ENCODE assay signal across 20 mouse cellular contexts in genomic region chr9:54702581-54702980, GRCm38 (mm10). TPM values are rescaled to one million over a fixed set of nuclear protein-coding genes. Genes with fewer than 3 reads are reported as not detected.
DNase-seq lines count a peak whose midpoint lies in the region; ATAC-seq lines count a peak whose summit lies in the region.
"Had no signal": no experiment of that assay in that cellular context is flagged by ENCODE, and none has a peak within 500 bp of the region (broad histone marks: within the 10 kb centered on the region; RNA-seq: fewer than 3 reads in every experiment).

No protein-coding gene starts in this region.

- intact Hi-C loops in heart, postnatal 14 days (cut with DNase I) = no loop called here

- peak overlapping the region; percentile 84 for H3K4me2 ChIP-seq in heart, embryonic 12.5 days
- H3K4me2 ChIP-seq in heart, embryonic 16.5 days (ENCODE audit: low read depth, low read length) = peak overlapping the region; percentile 92
- H3K4me2 ChIP-seq in liver, embryonic 15.5 days = peak overlapping the region; percentile 84
- H3K4me2 ChIP-seq: embryonic facial prominence, embryonic 13.5 days; hindbrain, embryonic 15.5 days; midbrain, embryonic 12.5 days had no signal

- peaks cover 71% of the 10 kb centered on the region for H3K36me3 ChIP-seq in erythroblast, embryonic 14.5 days (ENCODE audit: control insufficient read depth)
- H3K36me3 ChIP-seq in heart, embryonic 12.5 days = no peaks in the 10 kb centered on the region
- no peaks in the 10 kb centered on the region; the same call in 1 of the 2 replicates for H3K36me3 ChIP-seq in heart, embryonic 16.5 days (ENCODE audit: control insufficient read depth, insufficient read depth)
- peaks cover 18% of the 10 kb centered on the region for H3K36me3 ChIP-seq in liver, embryonic 15.5 days (replicated peaks)
- H3K36me3 ChIP-seq: embryonic facial prominence, embryonic 13.5 days; hindbrain, embryonic 15.5 days; midbrain, embryonic 12.5 days had no signal

- H3K4me3 ChIP-seq in erythroblast, embryonic 14.5 days (replicated peaks) = peak overlapping the region; percentile 88
- no peak overlapping the region for H3K4me3 ChIP-seq in heart, embryonic 12.5 days
- no peak overlapping the region for H3K4me3 ChIP-seq in heart, embryonic 16.5 days (ENCODE audit: low read length)
- H3K4me3 ChIP-seq in liver, embryonic 15.5 days (replicated peaks) = peak overlapping the region; percentile 85
- H3K4me3 ChIP-seq: embryonic facial prominence, embryonic 13.5 days; hindbrain, embryonic 15.5 days; midbrain, embryonic 12.5 days had no signal

- no peak for DNase-seq in heart, postnatal 14 days
- no peak for DNase-seq in right cerebral cortex, postnatal 4 days
- DNase-seq: adrenal gland, adult 8-10 months; cerebellum, adult 11-12 months; cerebellum, postnatal 10 days; gastrocnemius, postnatal 10 days; kidney, adult 8-10 months; kidney, postnatal 14 days; layer of hippocampus, postnatal 36 days had no signal

- no peak for ATAC-seq in erythroblast, adult 5-6 weeks (replicated peaks; ENCODE audit: low FRiP score, poor library complexity, severe bottlenecking)
- no peak for ATAC-seq in heart, embryonic 12.5 days (ENCODE audit: insufficient number of reproducible peaks, low FRiP score)
- ATAC-seq in heart, embryonic 16.5 days (replicated peaks; ENCODE audit: extremely low read depth, insufficient read depth, low FRiP score) = no peak
- ATAC-seq in liver, embryonic 15.5 days (ENCODE audit: insufficient read depth) = no peak
- no peak for ATAC-seq in monocyte, adult 5-6 weeks (replicated peaks; ENCODE audit: insufficient number of reproducible peaks, low FRiP score, low TSS enrichment, poor library complexity, severe bottlenecking)
- ATAC-seq: activated CD4-positive, CD25-positive, alpha-beta regulatory T cell, adult 4 months; forebrain, embryonic 14.5 days had no signal

- 84% methylated on average over 2 of the region's 2 CpGs for WGBS in heart, embryonic 12.5 days
- 74% methylated on average over 2 of the region's 2 CpGs for WGBS in heart, embryonic 16.5 days
- WGBS in liver, embryonic 15.5 days (ENCODE audit: insufficient replicate concordance) = 81% methylated on average over 2 of the region's 2 CpGs

- peak overlapping the region; percentile 80; the same call in 1 of the 2 replicates for H3K27ac ChIP-seq in heart, embryonic 12.5 days (ENCODE audit: poor library complexity, severe bottlenecking)
- peak overlapping the region; percentile 95 for H3K27ac ChIP-seq in heart, embryonic 16.5 days (ENCODE audit: low read length)
- peak overlapping the region; percentile 92 for H3K27ac ChIP-seq in liver, embryonic 15.5 days (replicated peaks)
- H3K27ac ChIP-seq: embryonic facial prominence, embryonic 13.5 days; hindbrain, embryonic 15.5 days; midbrain, embryonic 12.5 days had no signal

- H3K4me1 ChIP-seq in erythroblast, embryonic 14.5 days (ENCODE audit: control insufficient read depth) = peaks cover 91% of the 10 kb centered on the region
- peaks cover 57% of the 10 kb centered on the region for H3K4me1 ChIP-seq in heart, embryonic 12.5 days (replicated peaks)
- H3K4me1 ChIP-seq in heart, embryonic 16.5 days (ENCODE audit: control insufficient read depth, insufficient read depth, low read length) = peaks cover 44% of the 10 kb centered on the region
- peaks cover 86% of the 10 kb centered on the region for H3K4me1 ChIP-seq in liver, embryonic 15.5 days (replicated peaks)

- H3K9ac ChIP-seq in heart, embryonic 12.5 days = no peak overlapping the region
- no peak overlapping the region; the same call in 1 of the 2 replicates for H3K9ac ChIP-seq in heart, embryonic 16.5 days (ENCODE audit: low read length)
- peak overlapping the region; percentile 39; the same call in 1 of the 2 replicates for H3K9ac ChIP-seq in liver, embryonic 15.5 days
- H3K9ac ChIP-seq: embryonic facial prominence, embryonic 13.5 days; hindbrain, embryonic 15.5 days; midbrain, embryonic 12.5 days had no signal

- peaks cover 29% of the 10 kb centered on the region for H3K27me3 ChIP-seq in erythroblast, embryonic 14.5 days (ENCODE audit: control insufficient read depth)
- H3K27me3 ChIP-seq in heart, embryonic 12.5 days (replicated peaks) = 0 out of 2 replicates have a peak, but pooled peaks cover 3% of the 10 kb centered on the region
- H3K27me3 ChIP-seq in heart, embryonic 16.5 days (ENCODE audit: control insufficient read depth, insufficient read depth, low read length) = no peaks in the 10 kb centered on the region
- peaks cover 36% of the 10 kb centered on the region for H3K27me3 ChIP-seq in liver, embryonic 15.5 days

- H3K9me3 ChIP-seq in erythroblast, embryonic 14.5 days (ENCODE audit: control insufficient read depth, low read length) = no peaks in the 10 kb centered on the region
- no peaks in the 10 kb centered on the region for H3K9me3 ChIP-seq in heart, embryonic 12.5 days (replicated peaks)
- no peaks in the 10 kb centered on the region for H3K9me3 ChIP-seq in heart, embryonic 16.5 days (replicated peaks; ENCODE audit: control insufficient read depth, low read length)
- no peaks in the 10 kb centered on the region for H3K9me3 ChIP-seq in liver, embryonic 15.5 days (replicated peaks)
- H3K9me3 ChIP-seq: embryonic facial prominence, embryonic 13.5 days; hindbrain, embryonic 15.5 days; midbrain, embryonic 12.5 days had no signal

RNA-seq across cellular contexts. Expression of gene Dnaja4, which starts 3.9 kb away (rescaled TPM):
- 7.7 and 8.4 TPM in 2 replicates for polyA plus RNA-seq in erythroblast, embryonic 14.5 days (2012)
- 82.2 and 100 TPM in 2 replicates for total RNA-seq in erythroblast, adult 5-6 weeks (2015; ENCODE audit: low replicate concordance)
- total RNA-seq in erythroblast, adult 5-6 weeks (2017; ENCODE audit: low replicate concordance) = 142 and 162 TPM in 2 replicates
- 29.0 and 31.1 TPM in 2 replicates for polyA plus RNA-seq in heart, embryonic 12.5 days (2016; fragmentation: Nextera tagmentation; extraction: Ambion mirVana)
- 10 to 100 TPM; 48.2 to 51.7 TPM for total RNA-seq in heart, postnatal 14 days (2021)
- polyA plus RNA-seq in heart, embryonic 16.5 days (2015; fragmentation: Nextera tagmentation; extraction: Ambion mirVana) = 30.1 and 30.2 TPM in 2 replicates
- 21.5 and 23.0 TPM in 2 replicates for polyA plus RNA-seq in liver, embryonic 15.5 days (2015; fragmentation: Nextera tagmentation; extraction: Ambion mirVana)
- 6.1 to 14.0 TPM (median 7.8 TPM) in 3 replicates for total RNA-seq in monocyte, adult 5-6 weeks (2017)

RNA-seq across cellular contexts. Expression of gene Wdr61, which starts 31.7 kb away (rescaled TPM):
- 1.2 and 2.7 TPM in 2 replicates for polyA plus RNA-seq in erythroblast, embryonic 14.5 days (2012)
- total RNA-seq in erythroblast, adult 5-6 weeks (2015; ENCODE audit: low replicate concordance) = 22.8 and 49.2 TPM in 2 replicates
- 18.7 and 22.6 TPM in 2 replicates for total RNA-seq in erythroblast, adult 5-6 weeks (2017; ENCODE audit: low replicate concordance)
- 99.5 and 101 TPM in 2 replicates for polyA plus RNA-seq in heart, embryonic 12.5 days (2016; fragmentation: Nextera tagmentation; extraction: Ambion mirVana)
- total RNA-seq in heart, postnatal 14 days (2021) = 10 to 100 TPM; 32.7 to 34.7 TPM
- polyA plus RNA-seq in heart, embryonic 16.5 days (2015; fragmentation: Nextera tagmentation; extraction: Ambion mirVana) = 90.3 and 101 TPM in 2 replicates
- polyA plus RNA-seq in liver, embryonic 15.5 days (2015; fragmentation: Nextera tagmentation; extraction: Ambion mirVana) = 75.3 and 80.3 TPM in 2 replicates
- total RNA-seq in monocyte, adult 5-6 weeks (2017) = 32.9 to 54.9 TPM (median 49.8 TPM) in 3 replicates

RNA-seq across cellular contexts. Expression of gene Acsbg1, which starts 40.9 kb away (rescaled TPM):
- not detected in 2 replicates for polyA plus RNA-seq in erythroblast, embryonic 14.5 days (2012)
- total RNA-seq in erythroblast, adult 5-6 weeks (2015; ENCODE audit: low replicate concordance) = not detected in 2 replicates
- not detected in 2 replicates for total RNA-seq in erythroblast, adult 5-6 weeks (2017; ENCODE audit: low replicate concordance)
- 0.20 TPM in 1 of 2 replicates, not detected in the other for polyA plus RNA-seq in heart, embryonic 12.5 days (2016; fragmentation: Nextera tagmentation; extraction: Ambion mirVana)
- total RNA-seq in heart, postnatal 14 days (2021) = under 1 TPM; 0.14 to 0.27 TPM
- polyA plus RNA-seq in heart, embryonic 16.5 days (2015; fragmentation: Nextera tagmentation; extraction: Ambion mirVana) = 0.10 and 0.13 TPM in 2 replicates
- polyA plus RNA-seq in liver, embryonic 15.5 days (2015; fragmentation: Nextera tagmentation; extraction: Ambion mirVana) = 0.09 and 0.13 TPM in 2 replicates
- 2.3 to 3.9 TPM (median 3.6 TPM) in 3 replicates for total RNA-seq in monocyte, adult 5-6 weeks (2017)

Comparison
In these comparisons a context has a peak if more than half of its experiments do, and no peak if none do; other contexts are left out.
1. H3K4me3 ChIP-seq: peak in erythroblast, embryonic 14.5 days (single experiment) and liver, embryonic 15.5 days (single experiment); none in heart, embryonic 12.5 days (single experiment) and heart, embryonic 16.5 days (single experiment).
2. RNA of gene Wdr61, which starts 31.7 kb away (polyA plus RNA-seq): 90.3 to 101 TPM in heart, embryonic 16.5 days, 99.5 to 101 TPM in heart, embryonic 12.5 days and 75.3 to 80.3 TPM in liver, embryonic 15.5 days; 1.2 to 2.7 TPM in erythroblast, embryonic 14.5 days; every median in the first group is over 10 times any median in the second.
3. Peak in every context shown above with its lines, with median percentiles within 50 percentile points of each other: H3K27ac ChIP-seq and H3K4me2 ChIP-seq.